Mouse (Mus musculus): Measurements from ENCODE around the gene Cyth4. TPM values are rescaled to one million over a fixed set of nuclear protein-coding genes. Genes with fewer than 3 reads are reported as not detected.

Gene Cyth4
- polyA plus RNA-seq, 1 experiment from 2014 or later, result 11.9 TPM

GRCm38 (mm10) chr15:78587050-78587994 is 9.5 kb upstream of the Cyth4 start:
- H3K36me3 ChIP-seq, result no peaks in the 10 kb centered on the region
- no peak overlapping the region for H3K9ac ChIP-seq
- no peaks in the 10 kb centered on the region for H3K9me3 ChIP-seq (replicated peaks)
- H3K4me1 ChIP-seq (replicated peaks), result peaks cover 14% of the 10 kb centered on the region
- no peak overlapping the region for H3K4me3 ChIP-seq (replicated peaks)
- DNase-seq, result peak; percentile 50
- H3K27ac ChIP-seq, result no peak overlapping the region
- 43% methylated on average over 18 of the region's 18 CpGs for WGBS (ENCODE audit: insufficient replicate concordance)
- H3K27me3 ChIP-seq, result no peaks in the 10 kb centered on the region
- no peak overlapping the region for H3K4me2 ChIP-seq
- peak; percentile 59 for ATAC-seq (ENCODE audit: low read depth)

GRCm38 (mm10) chr15:78588049-78588448 is 8.8 kb upstream of the Cyth4 start:
- no peak overlapping the region for H3K27ac ChIP-seq
- no peaks in the 10 kb centered on the region for H3K36me3 ChIP-seq
- H3K4me2 ChIP-seq, result no peak overlapping the region
- WGBS (ENCODE audit: insufficient replicate concordance), result 18% methylated on average over 4 of the region's 4 CpGs
- ATAC-seq (ENCODE audit: low read depth) (peak; percentile 52; the same call in 1 of the 2 replicates), DNase-seq (no peak)
- H3K4me1 ChIP-seq (replicated peaks), result peaks cover 14% of the 10 kb centered on the region
- H3K9me3 ChIP-seq (replicated peaks), result no peaks in the 10 kb centered on the region
- H3K27me3 ChIP-seq, result no peaks in the 10 kb centered on the region
- H3K9ac ChIP-seq, result no peak overlapping the region
- H3K4me3 ChIP-seq (replicated peaks), result no peak overlapping the region

- H3K9ac ChIP-seq, result no peak overlapping the region
- H3K4me1 ChIP-seq (replicated peaks), result peaks cover 14% of the 10 kb centered on the region
- H3K27ac ChIP-seq, result no peak overlapping the region
- H3K4me2 ChIP-seq, result no peak overlapping the region
- 0 out of 2 replicates have a peak, but pooled peaks have one; percentile 14 for ATAC-seq (ENCODE audit: low read depth)
- no peaks in the 10 kb centered on the region for H3K36me3 ChIP-seq
- DNase-seq, result no peak
- no peaks in the 10 kb centered on the region for H3K9me3 ChIP-seq (replicated peaks)
- H3K27me3 ChIP-seq, result no peaks in the 10 kb centered on the region
- H3K4me3 ChIP-seq (replicated peaks), result no peak overlapping the region
- WGBS (ENCODE audit: insufficient replicate concordance), result 40% methylated on average over 4 of the region's 4 CpGs
Observed at GRCm38 (mm10) chr15:78588900-78589299, 7.9 kb upstream of the Cyth4 start.

GRCm38 (mm10) chr15:78589936-78590335 is 6.9 kb upstream of the Cyth4 start:
- H3K9ac ChIP-seq, result no peak overlapping the region
- no peak for ATAC-seq (ENCODE audit: low read depth)
- H3K27me3 ChIP-seq, result no peaks in the 10 kb centered on the region
- no peaks in the 10 kb centered on the region for H3K9me3 ChIP-seq (replicated peaks)
- peaks cover 14% of the 10 kb centered on the region for H3K4me1 ChIP-seq (replicated peaks)
- H3K4me2 ChIP-seq, result no peak overlapping the region
- WGBS (ENCODE audit: insufficient replicate concordance), result 47% methylated on average over 6 of the region's 6 CpGs
- no peak overlapping the region for H3K27ac ChIP-seq
- H3K4me3 ChIP-seq (replicated peaks), result no peak overlapping the region
- DNase-seq, result no peak
- H3K36me3 ChIP-seq, result no peaks in the 10 kb centered on the region

GRCm38 (mm10) chr15:78590785-78591184 is 6.1 kb upstream of the Cyth4 start:
- ATAC-seq (ENCODE audit: low read depth) (no peak), DNase-seq (no peak)
- H3K27me3 ChIP-seq, result no peaks in the 10 kb centered on the region
- H3K4me3 ChIP-seq (replicated peaks), result no peak overlapping the region
- H3K36me3 ChIP-seq, result no peaks in the 10 kb centered on the region
- WGBS (ENCODE audit: insufficient replicate concordance), result 66% methylated on average over 6 of the region's 6 CpGs
- H3K4me1 ChIP-seq (replicated peaks), result peaks cover 14% of the 10 kb centered on the region
- no peak overlapping the region for H3K27ac ChIP-seq
- no peak overlapping the region for H3K9ac ChIP-seq
- no peak overlapping the region for H3K4me2 ChIP-seq
- H3K9me3 ChIP-seq (replicated peaks), result no peaks in the 10 kb centered on the region

GRCm38 (mm10) chr15:78591680-78592451 is 5.0 kb upstream of the Cyth4 start:
- ATAC-seq (ENCODE audit: low read depth), result no peak
- no peak for DNase-seq
- WGBS (ENCODE audit: insufficient replicate concordance), result 45% methylated on average over 15 of the region's 15 CpGs
- H3K4me2 ChIP-seq, result no peak overlapping the region
- H3K4me3 ChIP-seq (replicated peaks), result no peak overlapping the region
- peaks cover 17% of the 10 kb centered on the region for H3K4me1 ChIP-seq (replicated peaks)
- H3K36me3 ChIP-seq, result no peaks in the 10 kb centered on the region
- no peaks in the 10 kb centered on the region for H3K27me3 ChIP-seq
- no peak overlapping the region for H3K9ac ChIP-seq
- no peak overlapping the region for H3K27ac ChIP-seq
- no peaks in the 10 kb centered on the region for H3K9me3 ChIP-seq (replicated peaks)

GRCm38 (mm10) chr15:78592452-78592968 is 4.3 kb upstream of the Cyth4 start:
- H3K27me3 ChIP-seq, result no peaks in the 10 kb centered on the region
- WGBS (ENCODE audit: insufficient replicate concordance), result 66% methylated on average over 14 of the region's 14 CpGs
- no peak overlapping the region for H3K4me3 ChIP-seq (replicated peaks)
- no peak overlapping the region for H3K9ac ChIP-seq
- H3K4me1 ChIP-seq (replicated peaks), result peaks cover 18% of the 10 kb centered on the region
- no peak for ATAC-seq (ENCODE audit: low read depth)
- no peak overlapping the region for H3K4me2 ChIP-seq
- no peaks in the 10 kb centered on the region for H3K9me3 ChIP-seq (replicated peaks)
- no peaks in the 10 kb centered on the region for H3K36me3 ChIP-seq
- no peak for DNase-seq
- H3K27ac ChIP-seq, result no peak overlapping the region

- Histone ChIP-seq H3K36me3 (no peaks in the 10 kb centered on the region), H3K9me3 (replicated peaks) (no peaks in the 10 kb centered on the region), H3K9ac (no peak overlapping the region), H3K27ac (no peak overlapping the region), H3K4me3 (replicated peaks) (no peak overlapping the region), H3K27me3 (no peaks in the 10 kb centered on the region), H3K4me1 (replicated peaks) (peaks cover 10% of the 10 kb centered on the region; the same call in 1 of the 2 replicates), H3K4me2 (no peak overlapping the region)
- no peak for ATAC-seq (ENCODE audit: low read depth)
- 63% methylated on average over 7 of the region's 7 CpGs for WGBS (ENCODE audit: insufficient replicate concordance)
- DNase-seq, result no peak
Observed at GRCm38 (mm10) chr15:78593896-78594425, 2.9 kb upstream of the Cyth4 start.

GRCm38 (mm10) chr15:78594831-78595230 is 2.0 kb upstream of the Cyth4 start:
- H3K9ac ChIP-seq, result no peak overlapping the region
- DNase-seq (no peak), ATAC-seq (ENCODE audit: low read depth) (no peak)
- no peaks in the 10 kb centered on the region for H3K36me3 ChIP-seq
- peaks cover 10% of the 10 kb centered on the region; the same call in 1 of the 2 replicates for H3K4me1 ChIP-seq (replicated peaks)
- 60% methylated on average over 2 of the region's 2 CpGs for WGBS (ENCODE audit: insufficient replicate concordance)
- no peak overlapping the region for H3K4me2 ChIP-seq
- H3K4me3 ChIP-seq (replicated peaks), result no peak overlapping the region
- H3K27ac ChIP-seq, result no peak overlapping the region
- H3K27me3 ChIP-seq, result no peaks in the 10 kb centered on the region
- H3K9me3 ChIP-seq (replicated peaks), result no peaks in the 10 kb centered on the region

GRCm38 (mm10) chr15:78595468-78595867 is 1.4 kb upstream of the Cyth4 start:
- DNase-seq, result no peak
- H3K9me3 ChIP-seq (replicated peaks), result no peaks in the 10 kb centered on the region
- H3K4me3 ChIP-seq (replicated peaks), result no peak overlapping the region
- no peaks in the 10 kb centered on the region for H3K27me3 ChIP-seq
- H3K4me2 ChIP-seq, result no peak overlapping the region
- no peak overlapping the region for H3K9ac ChIP-seq
- H3K36me3 ChIP-seq, result no peaks in the 10 kb centered on the region
- peaks cover 10% of the 10 kb centered on the region; the same call in 1 of the 2 replicates for H3K4me1 ChIP-seq (replicated peaks)
- 59% methylated on average over 5 of the region's 5 CpGs for WGBS (ENCODE audit: insufficient replicate concordance)
- H3K27ac ChIP-seq, result no peak overlapping the region
- no peak for ATAC-seq (ENCODE audit: low read depth)

GRCm38 (mm10) chr15:78596504-78596903 is 343 bp upstream of the Cyth4 start:
- Histone ChIP-seq H3K27me3 (no peaks in the 10 kb centered on the region), H3K4me3 (replicated peaks) (no peak overlapping the region), H3K27ac (no peak overlapping the region), H3K9ac (no peak overlapping the region), H3K36me3 (no peaks in the 10 kb centered on the region), H3K4me1 (replicated peaks) (peaks cover 10% of the 10 kb centered on the region; the same call in 1 of the 2 replicates), H3K4me2 (no peak overlapping the region), H3K9me3 (replicated peaks) (no peaks in the 10 kb centered on the region)
- DNase-seq, result no peak
- 28% methylated on average over 6 of the region's 6 CpGs for WGBS (ENCODE audit: insufficient replicate concordance)
- no peak for ATAC-seq (ENCODE audit: low read depth)

Measured in liver, embryonic 13.5 days (tissue).